Mouse (Mus musculus) CH12.LX (cell line): Measurements from ENCODE around the gene Snx9. TPM values are rescaled to one million over a fixed set of nuclear protein-coding genes. Genes with fewer than 3 reads are reported as not detected.

ENCODE experiments used
- DNase-seq: peaks from one replicate; pipeline ENCODE4 v3.0.0-alpha.2; 2013; ENCODE audit errors: extremely low read depth
- H3K27ac ChIP-seq: 2 replicates; pipeline ENCODE4 v1.5.1; 2012; ENCODE audit warnings: low read depth, mild to moderate bottlenecking, control low read depth, moderate library complexity; ENCODE audit not compliant: insufficient read depth
- H3K27me3 ChIP-seq: replicated peaks from 2 replicates; pipeline ENCODE3; 2012; ENCODE audit warnings: inconsistent platforms
- H3K36me3 ChIP-seq, 2 experiments: replicated peaks in 1 of 2; 2 replicates each; pipeline versions ENCODE3 to v1.6.1; 2012; ENCODE audit warnings: inconsistent platforms in 1 of 2, low read length in 1 of 2, mild to moderate bottlenecking in 1 of 2, mixed read lengths in 1 of 2, moderate library complexity in 1 of 2; ENCODE audit not compliant: control insufficient read depth in 1 of 2, insufficient read depth in 1 of 2
- H3K4me1 ChIP-seq, 2 experiments: 2 replicates each; pipeline ENCODE4 v1.6.1; 2012; ENCODE audit warnings: inconsistent platforms in 1 of 2, moderate library complexity in 1 of 2; ENCODE audit not compliant: insufficient read depth in 2 of 2, control insufficient read depth in 1 of 2
- H3K4me2 ChIP-seq: 2 replicates; pipeline ENCODE4 v1.6.1; 2012; ENCODE audit warnings: low read depth, mild to moderate bottlenecking, control low read depth; ENCODE audit not compliant: poor library complexity, insufficient read depth, severe bottlenecking
- H3K4me3 ChIP-seq, 3 experiments: fragments of 150-350 bp in 1 of 3; sonication (generic) in 1 of 3; replicated peaks in 1 of 3; 2 replicates each; pipeline versions ENCODE3 to v1.5.1; 2011 to 2012; ENCODE audit warnings: low read depth in 2 of 3, low read length in 2 of 3, mild to moderate bottlenecking in 2 of 3, moderate library complexity in 2 of 3, control low read depth in 1 of 3, improper control_type of control experiment in 1 of 3, inconsistent platforms in 1 of 3, mixed read lengths in 1 of 3; ENCODE audit not compliant: poor library complexity in 1 of 3
- H3K79me2 ChIP-seq: replicated peaks from 2 replicates; pipeline ENCODE4 v1.6.1; 2012; ENCODE audit warnings: mild to moderate bottlenecking, moderate library complexity; ENCODE audit not compliant: control insufficient read depth, poor library complexity, insufficient read depth, severe bottlenecking; ENCODE audit errors: extremely low read depth
- H3K9ac ChIP-seq: 2 replicates; pipeline ENCODE4 v1.6.1; 2012; ENCODE audit warnings: low read depth, mild to moderate bottlenecking, control low read depth, moderate library complexity; ENCODE audit not compliant: insufficient read depth
- H3K9me3 ChIP-seq: replicated peaks from 2 replicates; pipeline ENCODE3; 2012; ENCODE audit warnings: low read length, inconsistent platforms, mixed read lengths
- BHLHE40 ChIP-seq: IDR thresholded peaks from 2 replicates; pipeline ENCODE4 v1.6.1; 2011; ENCODE audit warnings: mild to moderate bottlenecking, low read depth, low read length, improper control_type of control experiment
- CHD2 ChIP-seq: IDR thresholded peaks from 2 replicates; pipeline ENCODE4 v1.6.1; 2011; ENCODE audit warnings: low read length, improper control_type of control experiment
- CTCF ChIP-seq, 2 experiments: IDR thresholded peaks in 1 of 2; conservative IDR thresholded peaks in 1 of 2; 2 replicates each; pipeline ENCODE4 v1.5.1; 2011 to 2012; ENCODE audit warnings: low read depth in 2 of 2, low read length in 2 of 2, improper control_type of control experiment in 1 of 2, inconsistent platforms in 1 of 2, mild to moderate bottlenecking in 1 of 2, moderate library complexity in 1 of 2
- E2F4 ChIP-seq: IDR thresholded peaks from 2 replicates; pipeline ENCODE4 v1.6.1; 2011; ENCODE audit warnings: low read depth, low read length, improper control_type of control experiment; ENCODE audit not compliant: insufficient replicate concordance
- HCFC1 ChIP-seq: IDR thresholded peaks from 2 replicates; pipeline ENCODE4 v1.6.1; 2012; ENCODE audit warnings: low read depth, mild to moderate bottlenecking, inconsistent platforms, low read length, improper control_type of control experiment
- IRF4 ChIP-seq: IDR thresholded peaks from 2 replicates; pipeline ENCODE4 v1.6.1; 2014; ENCODE audit warnings: low read depth, mild to moderate bottlenecking, inconsistent platforms, low read length, improper control_type of control experiment
- JUND ChIP-seq: conservative IDR thresholded peaks from 2 replicates; pipeline ENCODE4 v1.6.1; 2011; ENCODE audit warnings: low read depth, low read length, improper control_type of control experiment
- MAFK ChIP-seq: IDR thresholded peaks from 2 replicates; pipeline ENCODE4 v1.6.1; 2011; ENCODE audit warnings: low read length, improper control_type of control experiment; ENCODE audit not compliant: insufficient replicate concordance
- MAX ChIP-seq: IDR thresholded peaks from 2 replicates; pipeline ENCODE4 v1.6.1; 2011; ENCODE audit warnings: low read length, improper control_type of control experiment
- MXI1 ChIP-seq: IDR thresholded peaks from 2 replicates; pipeline ENCODE4 v1.6.1; 2011; ENCODE audit warnings: mild to moderate bottlenecking, low read depth, low read length, improper control_type of control experiment
- MYC ChIP-seq: IDR thresholded peaks from 2 replicates; pipeline ENCODE4 v1.6.1; 2011; ENCODE audit warnings: low read depth, mild to moderate bottlenecking, improper control_type of control experiment, low read length
- NRF1 ChIP-seq: IDR thresholded peaks from 2 replicates; pipeline ENCODE4 v1.6.1; 2014; ENCODE audit warnings: low read depth, mild to moderate bottlenecking, inconsistent platforms, low read length, improper control_type of control experiment, moderate library complexity
- POLR2AphosphoS2 ChIP-seq: IDR thresholded peaks from 2 replicates; pipeline ENCODE4 v1.6.1; 2011; ENCODE audit warnings: low read depth, low read length, improper control_type of control experiment
- RAD21 ChIP-seq: IDR thresholded peaks from 2 replicates; pipeline ENCODE4 v1.6.1; 2011; ENCODE audit warnings: low read depth, mild to moderate bottlenecking, low read length, improper control_type of control experiment, moderate library complexity
- SIN3A ChIP-seq: IDR thresholded peaks from 2 replicates; pipeline ENCODE4 v1.6.1; 2012; ENCODE audit warnings: low read length, improper control_type of control experiment, inconsistent platforms
- SMC3 ChIP-seq: IDR thresholded peaks from 2 replicates; pipeline ENCODE4 v1.6.1; 2011; ENCODE audit warnings: low read depth, low read length, improper control_type of control experiment
- TBP ChIP-seq: conservative IDR thresholded peaks from 2 replicates; pipeline ENCODE4 v1.6.1; 2011; ENCODE audit warnings: low read depth, low read length, improper control_type of control experiment
- ZNF384 ChIP-seq: IDR thresholded peaks from 2 replicates; pipeline ENCODE4 v1.6.1; 2012; ENCODE audit warnings: low read depth, low read length, improper control_type of control experiment, inconsistent platforms
- dilution Hi-C: fragments of 300-500 bp; cut with MboI; formaldehyde crosslinking; loops from 2 replicates; pipeline ENCODE4 v1.14.3; 2020; ENCODE audit warnings: low sequenced_read_pairs; ENCODE audit not compliant: extremely low pct_unique_long_range_greater_than_20kb, extremely low pct_ligation_motif_present
- in situ Hi-C: fragments of 300-500 bp; cut with MboI; formaldehyde crosslinking; loops from 3 replicates; pipeline ENCODE4 v1.14.3; 2019; ENCODE audit warnings: low sequenced_read_pairs, low pct_ligation_motif_present, low pct_unique_long_range_greater_than_20kb, mixed read lengths
- polyA plus RNA-seq: library from polyadenylated mRNA; unstranded; fragments of >175 nt; gene quantifications from 2 replicates; pipeline ENCODE4 v1.2.1, GENCODE M21; 2012; ENCODE audit warnings: low read depth; ENCODE audit not compliant: insufficient read length
- total RNA-seq, 2 experiments: library from RNA; depleted of rRNA; stranded (reverse); fragments of 300-350 nt in 1 of 2; fragments of >200 nt in 1 of 2; gene quantifications; 2 replicates each; pipeline ENCODE4 v1.2.3; 2012 to 2014

Snx9 gene
- total and polyA plus RNA-seq, 3 experiments = 16.3 to 26.3 (median 17.1) TPM

DNA sequence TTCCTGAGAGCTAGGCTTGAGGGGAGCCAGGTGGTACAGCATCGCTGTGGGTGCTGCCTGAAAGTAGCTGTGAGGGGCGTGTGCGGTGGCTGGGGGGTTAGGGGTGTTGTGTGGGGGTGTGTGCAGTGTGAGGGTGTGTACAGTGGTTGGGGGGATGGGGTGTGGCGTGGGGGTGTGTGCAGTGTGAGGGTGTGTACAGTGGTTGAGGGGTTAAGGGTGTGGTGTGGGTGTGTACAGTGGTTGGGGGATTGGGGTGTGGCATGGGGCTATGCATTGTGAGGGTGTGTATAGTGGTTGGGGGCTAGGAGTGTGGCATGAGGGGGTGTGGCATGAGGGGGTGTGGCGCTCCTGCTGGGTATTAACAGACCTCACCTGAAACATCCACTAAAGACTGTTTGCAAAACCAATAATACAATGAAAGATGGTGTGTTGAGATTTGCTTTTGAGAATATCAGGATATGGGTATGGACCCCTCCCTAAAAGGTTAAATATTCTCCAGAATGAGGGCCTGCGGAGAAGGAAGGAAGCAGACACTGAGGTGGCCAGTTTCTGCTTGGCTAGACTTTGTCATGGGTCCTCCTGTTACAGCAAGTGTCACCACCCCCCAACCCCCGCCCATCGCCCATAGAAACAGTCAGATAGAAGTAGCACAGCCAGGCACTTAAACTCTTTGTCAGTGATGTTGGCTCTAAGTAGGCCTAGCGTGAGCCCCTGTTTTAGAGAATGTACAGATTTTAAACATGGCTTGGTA lies 51.0 kb downstream of the Snx9 start:
- H3K27ac ChIP-seq = no peak overlapping the region

DNA sequence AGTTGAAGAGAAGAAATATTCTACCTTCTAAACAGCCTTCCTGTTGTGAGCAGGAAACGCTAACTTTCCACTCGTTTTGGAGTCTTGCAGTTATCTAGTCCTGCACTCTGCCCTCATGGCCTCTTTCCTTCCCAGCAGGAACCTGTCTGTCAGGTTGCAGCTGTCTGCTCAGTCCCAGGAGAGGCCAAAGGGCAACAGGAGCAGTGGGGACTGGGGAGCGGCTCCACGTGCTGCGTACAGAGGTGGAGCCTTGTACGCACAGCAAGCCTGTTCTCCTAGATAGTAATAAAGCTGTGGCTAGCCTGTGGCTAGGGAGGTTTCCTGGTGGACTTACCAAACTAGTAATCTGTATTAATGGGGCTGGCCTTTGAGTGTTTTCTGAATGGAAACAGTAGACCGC lies 52.0 kb downstream of the Snx9 start:
- no peaks in the 10 kb centered on the region for H3K27me3 ChIP-seq
- peaks cover 9 to 34% of the 10 kb centered on the region in 2 experiments; a peak in 3 of 4 replicates for H3K4me1 ChIP-seq
- in situ Hi-C loops (no loop called here), dilution Hi-C loops (no loop called here)
- H3K9me3 ChIP-seq = no peaks in the 10 kb centered on the region
- no peak overlapping the region for H3K9ac ChIP-seq
- no peaks in the 10 kb centered on the region for H3K79me2 ChIP-seq
- no peak overlapping the region for H3K4me3 ChIP-seq
- no peak overlapping the region; the same call in 1 of the 2 replicates for H3K27ac ChIP-seq
- H3K36me3 ChIP-seq = peaks cover 26 to 65% of the 10 kb centered on the region in 2 experiments
- no peak overlapping the region for H3K4me2 ChIP-seq
- TF ChIP-seq MAX (peak; percentile 47; the same call in 1 of the 2 replicates), TBP (no peak), BHLHE40 (peak; percentile 45)
- peak; percentile 53 for DNase-seq

More for the DNA sequence above, 51.0 kb downstream of the Snx9 start:
- in situ Hi-C loops = no loop called here
- H3K4me2 ChIP-seq = no peak overlapping the region
- peaks cover 24 to 63% of the 10 kb centered on the region in 2 experiments for H3K36me3 ChIP-seq
- peaks cover 9 to 38% of the 10 kb centered on the region in 2 experiments; a peak in 3 of 4 replicates for H3K4me1 ChIP-seq
- no peaks in the 10 kb centered on the region for H3K27me3 ChIP-seq
- TF ChIP-seq SIN3A (no peak), CHD2 (no peak), MXI1 (no peak), JUND (no peak), RAD21 (no peak), POLR2AphosphoS2 (no peak), NRF1 (no peak), MYC (no peak), MAX (no peak)
- TF ChIP-seq, all 38 proteins: peak for 0
- dilution Hi-C loops = no loop called here
- Histone ChIP-seq H3K79me2 (no peaks in the 10 kb centered on the region), H3K9ac (no peak overlapping the region), H3K9me3 (no peaks in the 10 kb centered on the region), H3K4me3 (no peak overlapping the region)
- no peak for DNase-seq

DNA sequence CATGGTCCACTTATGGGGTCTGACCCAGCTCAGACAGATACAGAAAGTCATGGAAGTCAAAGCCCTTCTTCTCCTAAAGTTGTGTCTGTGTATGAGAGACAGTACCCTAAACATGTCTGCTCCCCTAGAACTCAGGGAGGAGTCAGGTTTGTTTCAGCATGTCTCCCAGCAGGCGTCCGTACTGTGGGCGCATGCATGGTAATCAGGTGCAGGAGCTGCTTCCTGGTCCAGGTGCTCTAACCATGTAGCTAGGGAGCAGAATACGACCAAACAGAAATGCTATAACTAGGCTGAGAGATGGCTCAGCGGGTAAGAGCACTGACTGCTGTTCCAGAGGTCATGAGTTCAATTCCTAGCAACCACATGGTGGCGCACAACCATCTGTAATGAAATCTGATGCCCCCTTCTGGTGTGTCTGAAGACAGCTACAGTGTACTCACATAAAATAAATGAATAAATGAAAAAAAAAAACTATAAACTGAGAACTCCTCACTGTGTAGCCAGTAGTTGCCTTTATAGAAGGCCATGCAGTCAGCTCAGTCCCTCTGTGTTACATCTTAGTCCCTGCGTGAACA lies 52.5 kb downstream of the Snx9 start:
- Histone ChIP-seq H3K9me3 (no peaks in the 10 kb centered on the region), H3K79me2 (no peaks in the 10 kb centered on the region), H3K27me3 (no peaks in the 10 kb centered on the region), H3K27ac (no peak overlapping the region), H3K4me1 (peaks cover 9 to 32% of the 10 kb centered on the region in 2 experiments; a peak in 3 of 4 replicates), H3K9ac (no peak overlapping the region), H3K4me3 (no peak overlapping the region), H3K36me3 (peaks cover 26 to 68% of the 10 kb centered on the region in 2 experiments), H3K4me2 (no peak overlapping the region)
- dilution Hi-C loops = no loop called here
- DNase-seq = peak; percentile 42
- no peak for TF ChIP-seq MAFK
- TF ChIP-seq SMC3 = peak; percentile 31
- no peak for TF ChIP-seq IRF4
- TF ChIP-seq RAD21 = no peak; the same call in none of the 2 replicates
- no peak for TF ChIP-seq ZNF384
- TF ChIP-seq HCFC1 = no peak
- TF ChIP-seq JUND = no peak
- TF ChIP-seq CTCF (conservative IDR thresholded peaks at IDR 0.05 in 1 of 2, IDR thresholded peaks at IDR 0.05 in 1 of 2; ENCODE audit: low read depth in 2 of 2, low read length in 2 of 2) = peak; percentile 23 to 79; a peak in 3 of 4 replicates
- no peak for TF ChIP-seq E2F4
- in situ Hi-C loops = no loop called here
